Mouse (Mus musculus): ENCODE measurements around the gene Gm39566. TPM values are rescaled to one million over a fixed set of nuclear protein-coding genes. Genes with fewer than 3 reads are reported as not detected.

Gene Gm39566
- polyA plus RNA-seq, 1 experiment = not detected

DNA sequence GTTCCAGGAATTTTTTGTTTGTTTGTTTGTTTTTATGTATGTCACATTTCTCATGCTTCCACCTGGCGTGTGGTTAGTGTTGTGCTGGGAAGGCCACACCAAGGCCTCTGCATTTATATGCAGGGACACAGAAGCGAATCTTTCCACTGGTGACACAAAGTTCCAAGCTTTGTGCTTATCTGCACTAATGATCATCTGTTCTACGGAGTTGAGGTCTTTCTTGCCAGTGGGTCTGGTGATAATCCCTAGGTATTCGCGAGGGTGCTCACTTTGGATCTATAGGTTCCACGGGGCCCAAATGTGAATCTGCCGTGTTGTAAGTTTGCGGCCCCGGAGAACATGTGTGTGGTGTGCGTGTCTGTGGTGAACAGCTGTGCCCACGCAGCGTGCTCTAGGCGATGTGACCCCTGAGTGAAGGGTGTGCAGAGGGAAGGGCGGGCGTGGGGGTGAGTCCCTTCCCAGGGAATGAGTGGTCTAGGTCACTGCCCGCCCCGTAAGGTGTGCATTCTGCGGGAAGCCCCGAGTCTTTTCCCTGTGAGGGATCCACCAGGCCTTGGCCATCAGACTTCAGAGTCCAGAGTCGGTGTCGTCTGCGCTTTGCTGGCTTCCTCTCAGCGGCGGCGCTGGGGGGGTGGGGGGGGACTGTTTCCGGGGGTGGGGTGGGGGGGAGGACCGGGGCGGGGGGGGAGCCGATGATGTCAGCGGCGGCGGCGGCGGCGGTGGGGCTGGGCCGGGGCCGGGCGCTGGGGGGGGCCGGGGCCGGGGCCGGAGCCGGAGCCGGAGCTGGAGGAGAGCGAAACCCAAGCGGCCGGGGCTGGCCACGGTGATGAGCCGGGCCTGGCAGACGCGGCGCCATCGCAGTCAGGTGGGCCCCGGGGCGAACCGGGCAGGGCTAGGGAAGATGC lies 49.6 kb downstream of the Gm39566 start, which contains the start of gene Zbtb4:
TSS of gene Zbtb4 (plus strand) at position 692 of the 905 bp plus-strand sequence.
- DNase-seq (ENCODE audit: extremely low spot score in 1 of 2, low spot score in 1 of 2) = peak in 1 of 2 experiments; percentile 47

DNA sequence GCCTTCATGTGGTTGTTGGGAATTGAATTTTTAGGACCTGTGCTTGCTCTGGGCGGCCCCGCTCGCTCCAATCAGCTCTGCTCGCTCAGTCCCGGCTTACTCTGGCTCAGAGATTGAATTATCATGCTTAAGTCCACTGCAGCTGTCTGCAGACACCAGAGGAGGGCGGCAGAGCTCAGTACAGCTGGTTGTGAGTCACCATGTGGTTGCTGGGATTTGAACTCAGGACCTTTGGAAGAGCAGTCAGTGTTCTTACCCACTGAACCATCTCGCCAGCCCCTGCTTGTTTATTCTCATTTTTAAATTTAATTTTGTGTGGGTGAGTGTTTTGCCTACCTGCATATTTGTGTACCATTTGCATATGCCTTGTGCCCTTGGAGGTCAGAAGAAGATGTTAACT lies 51.5 kb downstream of the Gm39566 start:
- DNase-seq (ENCODE audit: extremely low spot score in 1 of 2, low spot score in 1 of 2) = no peak

DNA sequence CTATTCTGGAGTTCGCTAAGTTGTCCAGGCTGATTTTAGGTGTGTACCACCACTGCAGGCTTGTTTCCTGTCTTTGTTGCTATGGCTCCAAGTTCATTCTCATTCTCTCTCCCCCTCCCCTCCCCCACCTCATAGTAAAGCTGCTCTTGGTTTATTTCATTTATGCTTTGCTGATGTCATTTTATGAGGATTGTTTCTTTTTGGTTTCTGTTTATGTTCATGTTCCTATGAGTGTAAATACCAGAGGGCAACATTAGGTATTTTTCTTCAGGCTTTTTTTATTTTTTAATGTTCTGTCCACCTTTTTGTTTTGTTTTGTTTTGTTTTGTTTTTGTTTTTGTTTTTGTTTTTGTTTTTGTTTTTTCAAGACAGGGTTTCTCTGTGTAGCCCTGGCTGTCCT lies 53.2 kb downstream of the Gm39566 start, which contains the start of gene Slc35g3:
TSS of gene Slc35g3 (minus strand) at position 101 of the 400 bp plus-strand sequence.
- no peak for DNase-seq (ENCODE audit: extremely low spot score in 1 of 2, low spot score in 1 of 2)

Other genes starting within 250 kb of the Gm39566 start
- gene Wrap53, start 235.0 kb downstream of the Gm39566 start, polyA plus RNA-seq (2012; rRNA removed) = 12.2 and 12.9 TPM in 2 replicates
- 36.7 and 38.4 TPM in 2 replicates for gene Trp53, start 234.9 kb downstream of the Gm39566 start, polyA plus RNA-seq (2012; rRNA removed)
- gene Atp1b2, start 209.4 kb downstream of the Gm39566 start, polyA plus RNA-seq (2012; rRNA removed) = 324 and 357 TPM in 2 replicates
- gene Shbg, start 197.4 kb downstream of the Gm39566 start, polyA plus RNA-seq (2012; rRNA removed) = 0.11 and 0.16 TPM in 2 replicates
- 20.3 and 26.3 TPM in 2 replicates for gene Sat2, start 193.3 kb downstream of the Gm39566 start, polyA plus RNA-seq (2012; rRNA removed)
- gene Fxr2, start 182.3 kb downstream of the Gm39566 start, polyA plus RNA-seq (2012; rRNA removed) = 136 and 154 TPM in 2 replicates
- gene Sox15, start 160.0 kb downstream of the Gm39566 start, polyA plus RNA-seq (2012; rRNA removed) = 0.34 TPM in 1 of 2 replicates, not detected in the other
- gene Mpdu1, start 152.7 kb downstream of the Gm39566 start, polyA plus RNA-seq (2012; rRNA removed) = 104 and 113 TPM in 2 replicates
- 13.7 TPM in 2 replicates for gene Cd68, start 149.1 kb downstream of the Gm39566 start, polyA plus RNA-seq (2012; rRNA removed)
- 365 and 370 TPM in 2 replicates for gene Eif4a1, start 142.9 kb downstream of the Gm39566 start, polyA plus RNA-seq (2012; rRNA removed)
- gene Senp3, start 133.2 kb downstream of the Gm39566 start, polyA plus RNA-seq (2012; rRNA removed) = 138 and 154 TPM in 2 replicates
- gene Tnfsf13, start 129.5 kb downstream of the Gm39566 start, polyA plus RNA-seq (2012; rRNA removed) = 5.3 and 5.4 TPM in 2 replicates
- gene Tnfsf12, start 119.4 kb downstream of the Gm39566 start, polyA plus RNA-seq (2012; rRNA removed) = 17.1 and 20.6 TPM in 2 replicates
- 2.9 and 4.9 TPM in 2 replicates for gene Tnfsfm13, start 119.2 kb downstream of the Gm39566 start, polyA plus RNA-seq (2012; rRNA removed)
- 30.9 and 32.6 TPM in 2 replicates for gene Polr2a, start 56.7 kb downstream of the Gm39566 start, polyA plus RNA-seq (2012; rRNA removed)
- not detected in 2 replicates for gene Slc35g3, start 53.3 kb downstream of the Gm39566 start, polyA plus RNA-seq (2012; rRNA removed)
- gene Zbtb4, start 49.4 kb downstream of the Gm39566 start, polyA plus RNA-seq (2012; rRNA removed) = 45.7 and 51.4 TPM in 2 replicates
- 1.4 and 1.9 TPM in 2 replicates for gene Chrnb1, start 19.4 kb downstream of the Gm39566 start, polyA plus RNA-seq (2012; rRNA removed)
- gene Fgf11, start 13.4 kb downstream of the Gm39566 start, polyA plus RNA-seq (2012; rRNA removed) = 18.4 and 22.0 TPM in 2 replicates
- 0.48 and 0.62 TPM in 2 replicates for gene Tmem102, start 9.7 kb downstream of the Gm39566 start, polyA plus RNA-seq (2012; rRNA removed)
- gene Spem2, start 3.2 kb upstream of the Gm39566 start, polyA plus RNA-seq (2012; rRNA removed) = not detected in 2 replicates
- gene Spem1, start 6.9 kb upstream of the Gm39566 start, polyA plus RNA-seq (2012; rRNA removed) = 0.42 and 0.58 TPM in 2 replicates
- gene Nlgn2, start 22.5 kb upstream of the Gm39566 start, polyA plus RNA-seq (2012; rRNA removed) = 116 and 125 TPM in 2 replicates
- 183 and 212 TPM in 2 replicates for gene Tmem256, start 23.2 kb upstream of the Gm39566 start, polyA plus RNA-seq (2012; rRNA removed)
- 33.6 and 37.6 TPM in 2 replicates for gene Plscr3, start 31.1 kb upstream of the Gm39566 start, polyA plus RNA-seq (2012; rRNA removed)
- gene Tnk1, start 43.4 kb upstream of the Gm39566 start, polyA plus RNA-seq (2012; rRNA removed) = 0.14 and 0.17 TPM in 2 replicates
- not detected in 2 replicates for gene Tmem95, start 62.7 kb upstream of the Gm39566 start, polyA plus RNA-seq (2012; rRNA removed)
- 1.6 and 1.8 TPM in 2 replicates for gene Kctd11, start 66.1 kb upstream of the Gm39566 start, polyA plus RNA-seq (2012; rRNA removed)
- 0.24 and 0.27 TPM in 2 replicates for gene Acap1, start 80.2 kb upstream of the Gm39566 start, polyA plus RNA-seq (2012; rRNA removed)
- gene 2810408A11Rik, start 85.7 kb upstream of the Gm39566 start, polyA plus RNA-seq (2012; rRNA removed) = 0.67 and 1.00 TPM in 2 replicates
- 98.0 and 101 TPM in 2 replicates for gene Neurl4, start 85.8 kb upstream of the Gm39566 start, polyA plus RNA-seq (2012; rRNA removed)
- gene Gps2, start 98.6 kb upstream of the Gm39566 start, polyA plus RNA-seq (2012; rRNA removed) = 64.6 and 69.0 TPM in 2 replicates
- 630 and 714 TPM in 2 replicates for gene Eif5a, start 106.7 kb upstream of the Gm39566 start, polyA plus RNA-seq (2012; rRNA removed)
- gene Ybx2, start 120.5 kb upstream of the Gm39566 start, polyA plus RNA-seq (2012; rRNA removed) = 20.1 and 20.6 TPM in 2 replicates
- 1.4 and 2.1 TPM in 2 replicates for gene Slc2a4, start 132.9 kb upstream of the Gm39566 start, polyA plus RNA-seq (2012; rRNA removed)
- gene Cldn7, start 149.5 kb upstream of the Gm39566 start, polyA plus RNA-seq (2012; rRNA removed) = 0.10 and 0.34 TPM in 2 replicates
- 117 and 133 TPM in 2 replicates for gene Ctdnep1, start 165.9 kb upstream of the Gm39566 start, polyA plus RNA-seq (2012; rRNA removed)
- 118 and 119 TPM in 2 replicates for gene Elp5, start 167.2 kb upstream of the Gm39566 start, polyA plus RNA-seq (2012; rRNA removed)
- 291 and 371 TPM in 2 replicates for gene Gabarap, start 175.8 kb upstream of the Gm39566 start, polyA plus RNA-seq (2012; rRNA removed)
- gene Phf23, start 180.5 kb upstream of the Gm39566 start, polyA plus RNA-seq (2012; rRNA removed) = 38.9 and 42.2 TPM in 2 replicates
- 34.9 and 35.3 TPM in 2 replicates for gene Dvl2, start 185.3 kb upstream of the Gm39566 start, polyA plus RNA-seq (2012; rRNA removed)
- gene Acadvl, start 200.1 kb upstream of the Gm39566 start, polyA plus RNA-seq (2012; rRNA removed) = 69.8 and 74.0 TPM in 2 replicates
- gene Dlg4, start 201.6 kb upstream of the Gm39566 start, polyA plus RNA-seq (2012; rRNA removed) = 697 and 762 TPM in 2 replicates
- 2.4 and 3.6 TPM in 2 replicates for gene Asgr1, start 238.8 kb upstream of the Gm39566 start, polyA plus RNA-seq (2012; rRNA removed)